Mouse (Mus musculus) heart, postnatal 0 days (tissue): ENCODE measurements around the gene Nsf.

Experiments used
- CTCF ChIP-seq: IDR thresholded peaks from 2 replicates; pipeline ENCODE4 v1.5.1; 2016; ENCODE audit warnings: antibody characterized with exemption, control low read depth, low read depth
- EP300 ChIP-seq: IDR thresholded peaks from 2 replicates; pipeline ENCODE4 v1.6.1; 2016; ENCODE audit warnings: antibody characterized with exemption, low read depth

- TF ChIP-seq EP300: no peak
- TF ChIP-seq CTCF: no peak
Measured at GRCm38 (mm10) chr11:103998737-103999136, 44.9 kb upstream of the Nsf start.
